In genomic region chr3:69433580-69433979, GRCm38 (mm10) we compare ENCODE assay signal across 26 mouse cellular contexts.
DNase-seq lines count a peak whose midpoint lies in the region; ATAC-seq and TF ChIP-seq lines count a peak whose summit lies in the region.
"Had no signal": no experiment of that assay in that cellular context is flagged by ENCODE, and none has a peak within 500 bp of the region (broad histone marks: within the 10 kb centered on the region; RNA-seq: fewer than 3 reads in every experiment).

No protein-coding gene starts in this region.

- H3K27me3 ChIP-seq in heart, adult 2 months (ENCODE audit: control insufficient read depth, insufficient read depth, low read length) = no peaks in the 10 kb centered on the region
- no peaks in the 10 kb centered on the region for H3K27me3 ChIP-seq in heart, postnatal 0 days (ENCODE audit: control insufficient read depth, insufficient read depth, low read length)
- H3K27me3 ChIP-seq in forebrain, embryonic 12.5 days = no peaks in the 10 kb centered on the region
- H3K27me3 ChIP-seq: limb, embryonic 13.5 days; liver, embryonic 12.5 days had no signal

- H3K79me2 ChIP-seq in heart, adult 2 months (replicated peaks; ENCODE audit: control insufficient read depth, insufficient read depth, low read length) = no peaks in the 10 kb centered on the region

- peak overlapping the region; percentile 45; the same call in 1 of the 2 replicates for H3K9ac ChIP-seq in heart, adult 2 months (ENCODE audit: low read depth, low read length)
- H3K9ac ChIP-seq in heart, postnatal 0 days (replicated peaks; ENCODE audit: low read depth, low read length) = peak overlapping the region; percentile 46
- H3K9ac ChIP-seq in forebrain, embryonic 12.5 days = no peak overlapping the region
- H3K9ac ChIP-seq: forebrain, postnatal 0 days; limb, embryonic 13.5 days; liver, embryonic 12.5 days; midbrain, embryonic 12.5 days had no signal

- H3K4me2 ChIP-seq in heart, postnatal 0 days (ENCODE audit: low read depth, low read length) = peak overlapping the region; percentile 30; the same call in 1 of the 2 replicates
- no peak overlapping the region for H3K4me2 ChIP-seq in forebrain, embryonic 12.5 days
- H3K4me2 ChIP-seq: limb, embryonic 13.5 days; liver, embryonic 12.5 days; midbrain, embryonic 12.5 days had no signal

- H3K36me3 ChIP-seq in heart, adult 2 months (ENCODE audit: control insufficient read depth, insufficient read depth, low read length) = no peaks in the 10 kb centered on the region
- no peaks in the 10 kb centered on the region for H3K36me3 ChIP-seq in heart, postnatal 0 days (replicated peaks; ENCODE audit: control insufficient read depth, insufficient read depth, low read length)
- no peaks in the 10 kb centered on the region for H3K36me3 ChIP-seq in forebrain, embryonic 12.5 days (replicated peaks)
- H3K36me3 ChIP-seq: embryonic facial prominence, embryonic 10.5 days; forebrain, embryonic 10.5 days; hindbrain, embryonic 10.5 days; limb, embryonic 13.5 days; liver, embryonic 12.5 days; midbrain, embryonic 12.5 days had no signal

- no peak for TF ChIP-seq EP300 in heart, adult 2 months (IDR thresholded peaks at IDR 0.05; ENCODE audit: insufficient read depth, low read depth, low read length)
- no peak for TF ChIP-seq EP300 in heart, postnatal 0 days (IDR thresholded peaks at IDR 0.05; ENCODE audit: low read depth)

- H3K27ac ChIP-seq in heart, adult 2 months = no peak overlapping the region
- H3K27ac ChIP-seq in heart, postnatal 0 days (ENCODE audit: low read depth) = peak overlapping the region; percentile 39; the same call in 1 of the 2 replicates
- H3K27ac ChIP-seq in forebrain, embryonic 12.5 days = no peak overlapping the region
- H3K27ac ChIP-seq: embryonic facial prominence, embryonic 10.5 days; forebrain, embryonic 10.5 days; hindbrain, embryonic 10.5 days; kidney, postnatal 0 days; limb, embryonic 13.5 days; liver, embryonic 12.5 days; midbrain, embryonic 12.5 days; stomach, postnatal 0 days had no signal

- H3K4me1 ChIP-seq in heart, adult 2 months (ENCODE audit: control insufficient read depth, insufficient read depth, low read length) = peaks cover 2% of the 10 kb centered on the region; the same call in 1 of the 2 replicates
- peaks cover 16% of the 10 kb centered on the region; the same call in 1 of the 2 replicates for H3K4me1 ChIP-seq in heart, postnatal 0 days (ENCODE audit: control insufficient read depth, insufficient read depth)
- peaks cover 11% of the 10 kb centered on the region for H3K4me1 ChIP-seq in forebrain, embryonic 12.5 days
- H3K4me1 ChIP-seq: embryonic facial prominence, embryonic 10.5 days had no signal

- TF ChIP-seq POLR2A in heart, adult 2 months (IDR thresholded peaks at IDR 0.05; ENCODE audit: insufficient read depth, low read depth, low read length) = no peak

- no peak for TF ChIP-seq CTCF in heart, adult 2 months (IDR thresholded peaks at IDR 0.05)
- TF ChIP-seq CTCF in heart, postnatal 0 days (IDR thresholded peaks at IDR 0.05; ENCODE audit: low read depth) = no peak

- no peaks in the 10 kb centered on the region for H3K9me3 ChIP-seq in heart, postnatal 0 days (replicated peaks; ENCODE audit: control insufficient read depth, low read length)
- H3K9me3 ChIP-seq in forebrain, embryonic 12.5 days = no peaks in the 10 kb centered on the region
- H3K9me3 ChIP-seq: embryonic facial prominence, embryonic 10.5 days; forebrain, embryonic 10.5 days; hindbrain, embryonic 10.5 days; limb, embryonic 13.5 days; liver, embryonic 12.5 days; midbrain, embryonic 12.5 days had no signal

- 80% methylated on average over 10 of the region's 10 CpGs for WGBS in heart, adult 2 months
- 86% methylated on average over 10 of the region's 10 CpGs for WGBS in heart, postnatal 0 days
- 89% methylated on average over 10 of the region's 10 CpGs for WGBS in forebrain, embryonic 12.5 days

- DNase-seq in heart, adult 2 months = no peak
- no peak for DNase-seq in heart, postnatal 36 days
- DNase-seq in heart, postnatal 0 days (ENCODE audit: low spot score) = no peak
- no peak for DNase-seq in heart, postnatal 25 days (ENCODE audit: low spot score)
- DNase-seq in adipocyte (ENCODE audit: low spot score) = peak; percentile 13
- DNase-seq in forelimb bud, embryonic 11.5 days (ENCODE audit: low read depth, low spot score) = peak; percentile 40
- DNase-seq: adrenal gland, adult 8-10 months; cerebellum, adult 11-12 months; cerebellum, postnatal 10 days; forebrain, postnatal 0 days; kidney, adult 2 months; layer of hippocampus, adult 9-11 months; lung, adult 18-20 months; lung, postnatal 14 days; thymus, adult 2 months; thymus, postnatal 4 days had no signal

- no peak for ATAC-seq in heart, postnatal 0 days (ENCODE audit: insufficient read depth, low read depth)
- ATAC-seq in forebrain, embryonic 12.5 days (ENCODE audit: low FRiP score) = no peak
- ATAC-seq: forebrain, postnatal 0 days; liver, embryonic 12.5 days had no signal

- intact Hi-C loops in heart, adult 2 months (cut with DNase I) = no loop called here
- intact Hi-C loops in heart, postnatal 36 days (cut with DNase I) = no loop called here
- intact Hi-C loops in heart, postnatal 25 days (cut with DNase I) = no loop called here

- no peak overlapping the region for H3K4me3 ChIP-seq in heart, adult 2 months
- no peak overlapping the region for H3K4me3 ChIP-seq in heart, postnatal 0 days (ENCODE audit: low read depth, low read length)
- no peak overlapping the region for H3K4me3 ChIP-seq in forebrain, embryonic 12.5 days (replicated peaks)
- H3K4me3 ChIP-seq: embryonic facial prominence, embryonic 10.5 days; forebrain, embryonic 10.5 days; hindbrain, embryonic 10.5 days; limb, embryonic 13.5 days; liver, embryonic 12.5 days; midbrain, embryonic 12.5 days; myocyte had no signal

Comparison
In these comparisons a context has a peak if more than half of its experiments do, and no peak if none do; other contexts are left out.
1. DNase-seq: peak in adipocyte (single experiment) and forelimb bud, embryonic 11.5 days (single experiment); none in heart, adult 2 months (0 of 2), heart, postnatal 36 days (0 of 2), heart, postnatal 0 days (single experiment) and heart, postnatal 25 days (single experiment).